Mouse (Mus musculus): ENCODE measurements around the gene Pkp4. TPM values are rescaled to one million over a fixed set of nuclear protein-coding genes. Genes with fewer than 3 reads are reported as not detected.

Gene Pkp4
- polyA plus RNA-seq, 1 experiment from 2014 or later = 7.7 TPM

DNA sequence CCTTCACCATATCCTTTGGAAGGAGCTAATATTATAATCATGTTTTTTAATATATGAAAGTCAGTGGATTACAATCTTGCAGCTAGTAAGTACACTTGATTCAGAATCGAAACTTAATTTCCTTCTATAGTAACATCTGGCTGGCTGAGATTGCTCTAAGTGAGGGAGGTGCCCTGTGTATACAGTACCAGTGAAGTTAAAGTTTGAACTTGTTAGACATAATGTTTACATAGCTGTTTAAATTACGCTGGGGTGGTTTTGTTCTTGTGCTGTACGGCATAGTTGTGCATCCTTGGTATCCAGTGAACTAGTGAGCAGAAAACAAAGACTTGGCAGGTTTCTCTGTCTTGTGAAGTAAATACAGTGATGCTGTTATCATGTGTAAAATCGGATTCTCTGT is 18.3 kb downstream of the Pkp4 start:
- no peaks in the 10 kb centered on the region for H3K27me3 ChIP-seq (ENCODE audit: insufficient read depth, low read length)
- 0 out of 2 replicates have a peak, but pooled peaks cover 7% of the 10 kb centered on the region for H3K4me1 ChIP-seq (ENCODE audit: insufficient read depth)
- ATAC-seq = no peak
- no peak overlapping the region for H3K4me3 ChIP-seq (ENCODE audit: low read depth, low read length)
- H3K27ac ChIP-seq (ENCODE audit: low read depth) = no peak overlapping the region
- H3K36me3 ChIP-seq (replicated peaks; ENCODE audit: insufficient read depth, low read length) = no peaks in the 10 kb centered on the region
- DNase-seq = no peak
- WGBS (ENCODE audit: insufficient replicate concordance) = 52% methylated on average over 4 of the region's 4 CpGs
- TF ChIP-seq CTCF (IDR thresholded peaks at IDR 0.05; ENCODE audit: low read depth) (no peak), EP300 (IDR thresholded peaks at IDR 0.05; ENCODE audit: low read depth) (no peak)
- no peaks in the 10 kb centered on the region for H3K9me3 ChIP-seq (ENCODE audit: low read length)
- H3K4me2 ChIP-seq (ENCODE audit: low read depth, low read length) = no peak overlapping the region
- no peak overlapping the region for H3K9ac ChIP-seq (replicated peaks)

DNA sequence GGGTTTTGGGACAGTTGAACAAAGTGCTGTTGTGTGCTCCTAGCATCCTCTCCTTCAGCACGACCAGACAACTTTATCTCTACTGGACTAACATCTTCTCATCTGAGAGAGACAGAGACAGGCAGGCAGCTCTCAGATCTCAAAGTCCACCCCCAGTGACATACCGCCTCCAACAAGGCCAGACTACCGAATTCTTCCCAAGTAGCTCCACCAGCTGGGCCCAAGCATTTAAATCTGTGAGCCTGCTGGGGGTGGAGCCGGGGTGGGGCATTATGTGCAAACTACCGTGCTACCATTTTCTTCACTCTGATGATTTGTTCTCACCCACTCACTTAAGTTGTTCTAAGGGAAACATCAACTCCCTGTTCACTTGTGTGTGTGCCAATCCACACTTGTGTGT is 18.8 kb downstream of the Pkp4 start:
- no peak for ATAC-seq
- peak; percentile 8 for DNase-seq
- no peaks in the 10 kb centered on the region for H3K9me3 ChIP-seq (ENCODE audit: low read length)
- no peak overlapping the region for H3K9ac ChIP-seq (replicated peaks)
- 0 out of 2 replicates have a peak, but pooled peaks cover 7% of the 10 kb centered on the region for H3K4me1 ChIP-seq (ENCODE audit: insufficient read depth)
- 61% methylated on average over 5 of the region's 5 CpGs for WGBS (ENCODE audit: insufficient replicate concordance)
- H3K27ac ChIP-seq (ENCODE audit: low read depth) = no peak overlapping the region
- no peak overlapping the region for H3K4me3 ChIP-seq (ENCODE audit: low read depth, low read length)
- no peak overlapping the region for H3K4me2 ChIP-seq (ENCODE audit: low read depth, low read length)
- no peaks in the 10 kb centered on the region for H3K27me3 ChIP-seq (ENCODE audit: insufficient read depth, low read length)
- H3K36me3 ChIP-seq (replicated peaks; ENCODE audit: insufficient read depth, low read length) = no peaks in the 10 kb centered on the region
- TF ChIP-seq EP300 (IDR thresholded peaks at IDR 0.05; ENCODE audit: low read depth) (no peak), CTCF (IDR thresholded peaks at IDR 0.05; ENCODE audit: low read depth) (no peak)

DNA sequence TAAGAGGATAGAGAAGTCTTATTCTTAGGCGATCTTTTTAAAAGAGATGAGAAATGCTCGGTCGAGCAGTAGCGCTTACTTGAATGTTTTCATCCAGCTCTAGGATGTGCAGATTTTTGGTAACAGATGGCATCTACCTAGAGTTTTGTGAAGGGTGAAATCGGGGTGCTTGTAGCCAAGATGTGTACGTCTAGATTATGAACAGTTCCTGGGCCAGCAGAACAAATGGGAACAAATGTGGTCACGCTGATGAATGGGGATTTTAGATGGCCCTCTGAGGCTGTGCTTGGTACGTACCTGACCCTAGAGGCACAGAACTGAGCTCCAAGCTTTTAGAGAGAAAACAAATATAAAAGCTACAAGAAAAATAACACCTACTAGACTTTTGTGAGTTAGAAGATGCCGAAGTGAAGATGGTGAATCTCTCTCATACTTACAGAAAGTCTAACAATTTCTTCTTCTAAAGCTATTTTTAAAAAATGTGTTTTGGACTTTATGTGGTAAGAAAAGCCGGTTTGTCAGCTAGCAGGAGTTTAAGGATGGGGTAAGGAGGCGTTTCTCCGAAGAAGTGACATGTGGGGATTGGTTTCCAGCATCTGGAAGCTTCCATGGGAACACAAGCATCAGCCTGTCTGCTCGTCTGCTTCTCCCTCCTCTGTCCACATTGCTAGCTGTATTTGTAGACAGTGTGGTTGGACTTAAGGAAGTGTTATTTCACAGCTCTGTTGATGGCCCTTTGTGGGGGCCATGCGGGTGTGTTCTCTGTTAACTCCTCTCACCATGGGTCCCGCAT is 20.9 kb downstream of the Pkp4 start:
- TF ChIP-seq EP300 (IDR thresholded peaks at IDR 0.05; ENCODE audit: low read depth) (no peak), CTCF (IDR thresholded peaks at IDR 0.05; ENCODE audit: low read depth) (no peak)
- peaks cover 7% of the 10 kb centered on the region; the same call in 1 of the 2 replicates for H3K4me1 ChIP-seq (ENCODE audit: insufficient read depth)
- H3K9ac ChIP-seq (replicated peaks) = no peak overlapping the region
- DNase-seq (peak; percentile 1), ATAC-seq (no peak)
- H3K27ac ChIP-seq (ENCODE audit: low read depth) = no peak overlapping the region
- H3K36me3 ChIP-seq (replicated peaks; ENCODE audit: insufficient read depth, low read length) = no peaks in the 10 kb centered on the region
- WGBS (ENCODE audit: insufficient replicate concordance) = 81% methylated on average over 15 of the region's 15 CpGs
- H3K27me3 ChIP-seq (ENCODE audit: insufficient read depth, low read length) = no peaks in the 10 kb centered on the region
- no peaks in the 10 kb centered on the region for H3K9me3 ChIP-seq (ENCODE audit: low read length)
- H3K4me2 ChIP-seq (ENCODE audit: low read depth, low read length) = no peak overlapping the region
- H3K4me3 ChIP-seq (ENCODE audit: low read depth, low read length) = no peak overlapping the region

DNA sequence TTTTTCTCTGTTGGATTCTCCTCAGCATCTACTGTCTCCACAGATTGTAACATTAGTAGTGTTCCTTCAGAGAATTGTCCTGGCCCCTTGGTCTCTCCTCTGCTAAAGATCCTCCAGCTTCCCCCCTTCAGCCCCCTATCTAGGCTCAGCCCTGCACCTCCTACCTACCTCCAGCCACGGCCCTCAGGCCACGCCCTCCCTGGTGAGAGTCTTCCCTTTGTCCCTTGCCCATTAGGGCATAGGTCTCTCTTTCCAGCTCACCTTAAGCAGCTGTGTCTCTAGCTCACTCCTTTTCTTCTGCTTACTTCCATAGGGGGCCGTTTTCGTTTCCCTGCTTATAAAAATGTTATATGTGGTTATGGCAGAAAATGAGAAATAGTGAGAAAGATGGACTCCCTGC is 22.9 kb downstream of the Pkp4 start:
- H3K4me1 ChIP-seq (ENCODE audit: insufficient read depth) = peaks cover 7% of the 10 kb centered on the region; the same call in 1 of the 2 replicates
- no peak overlapping the region for H3K27ac ChIP-seq (ENCODE audit: low read depth)
- no peaks in the 10 kb centered on the region for H3K36me3 ChIP-seq (replicated peaks; ENCODE audit: insufficient read depth, low read length)
- no peak for DNase-seq
- ATAC-seq = no peak
- no peak overlapping the region for H3K4me3 ChIP-seq (ENCODE audit: low read depth, low read length)
- WGBS (ENCODE audit: insufficient replicate concordance) = 58% methylated on average over 4 of the region's 4 CpGs
- no peak overlapping the region for H3K4me2 ChIP-seq (ENCODE audit: low read depth, low read length)
- TF ChIP-seq CTCF (IDR thresholded peaks at IDR 0.05; ENCODE audit: low read depth) (no peak), EP300 (IDR thresholded peaks at IDR 0.05; ENCODE audit: low read depth) (no peak)
- H3K27me3 ChIP-seq (ENCODE audit: insufficient read depth, low read length) = no peaks in the 10 kb centered on the region
- no peaks in the 10 kb centered on the region for H3K9me3 ChIP-seq (ENCODE audit: low read length)
- H3K9ac ChIP-seq (replicated peaks) = no peak overlapping the region

DNA sequence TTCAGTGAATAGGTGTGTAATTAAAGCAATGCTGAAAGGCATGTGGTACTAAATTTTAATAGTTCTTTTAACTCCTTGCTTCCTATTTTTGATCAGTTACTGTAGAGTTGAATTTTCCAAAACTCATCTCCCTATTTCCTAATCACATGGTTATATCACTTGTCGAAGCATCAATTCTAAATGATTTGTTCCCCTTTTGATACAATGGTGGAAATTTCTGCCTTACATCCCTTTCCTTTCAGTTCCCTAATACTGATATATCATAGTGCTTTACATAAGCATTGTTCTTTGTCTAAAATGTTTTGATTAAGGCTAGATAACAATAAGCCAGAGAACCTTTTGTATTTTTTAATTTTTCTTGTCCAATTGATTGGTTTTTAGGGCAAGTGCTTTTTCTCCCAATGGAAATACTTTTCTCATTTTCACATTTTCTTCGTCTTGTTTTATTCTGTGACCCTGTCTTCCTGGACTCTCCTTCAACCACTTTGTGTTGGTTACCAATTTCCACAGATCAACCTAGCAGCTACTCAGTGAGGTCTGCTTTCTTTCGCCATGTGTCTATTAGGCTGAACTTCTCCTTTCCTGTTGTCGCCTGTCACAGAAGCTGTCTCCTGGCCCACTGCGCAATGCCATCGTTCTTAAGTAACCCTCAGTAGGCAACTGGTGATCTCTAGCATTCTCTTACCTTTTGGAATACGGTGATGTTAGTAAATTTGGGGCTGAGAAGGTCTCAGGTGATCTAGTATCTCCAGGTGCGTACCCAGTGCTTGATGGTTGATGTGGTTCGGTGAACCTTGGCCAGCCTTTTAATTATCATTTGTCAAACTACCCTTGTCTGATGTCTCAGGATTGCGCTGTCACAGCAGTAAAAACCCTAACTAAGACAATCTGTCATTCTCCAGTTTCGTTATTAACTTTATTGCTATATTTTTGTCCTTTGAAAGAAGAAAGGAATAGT is 23.7 kb downstream of the Pkp4 start:
- no peak overlapping the region for H3K27ac ChIP-seq (ENCODE audit: low read depth)
- H3K4me3 ChIP-seq (ENCODE audit: low read depth, low read length) = no peak overlapping the region
- ATAC-seq = peak; percentile 49; the same call in 1 of the 2 replicates
- TF ChIP-seq CTCF (IDR thresholded peaks at IDR 0.05; ENCODE audit: low read depth) = no peak
- TF ChIP-seq EP300 (IDR thresholded peaks at IDR 0.05; ENCODE audit: low read depth) = no peak
- H3K9ac ChIP-seq (replicated peaks) = no peak overlapping the region
- H3K4me1 ChIP-seq (ENCODE audit: insufficient read depth) = peaks cover 4% of the 10 kb centered on the region; the same call in 1 of the 2 replicates
- no peak for DNase-seq
- H3K9me3 ChIP-seq (ENCODE audit: low read length) = no peaks in the 10 kb centered on the region
- 67% methylated on average over 11 of the region's 11 CpGs for WGBS (ENCODE audit: insufficient replicate concordance)
- no peak overlapping the region for H3K4me2 ChIP-seq (ENCODE audit: low read depth, low read length)
- H3K27me3 ChIP-seq (ENCODE audit: insufficient read depth, low read length) = no peaks in the 10 kb centered on the region
- no peaks in the 10 kb centered on the region for H3K36me3 ChIP-seq (replicated peaks; ENCODE audit: insufficient read depth, low read length)

DNA sequence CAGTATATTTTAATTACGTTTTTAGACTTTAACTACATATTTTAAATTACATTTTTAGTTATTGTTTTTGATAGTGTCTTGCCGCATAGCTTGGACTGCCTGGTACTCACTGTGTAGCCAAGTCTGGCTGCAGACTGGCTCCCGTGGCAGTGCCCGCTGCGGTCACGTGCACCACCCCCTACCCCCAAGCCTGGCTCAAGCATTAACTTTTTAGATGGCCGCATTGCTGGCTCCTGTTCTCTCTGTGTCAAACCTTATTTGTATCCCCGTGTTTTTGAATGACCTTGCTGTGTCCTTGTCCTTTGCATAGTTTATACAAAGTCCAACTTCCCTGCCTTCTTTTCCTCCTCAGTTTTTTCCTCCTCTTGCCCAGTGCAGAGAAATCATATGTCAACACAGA is 25.5 kb downstream of the Pkp4 start:
- no peak for TF ChIP-seq EP300 (IDR thresholded peaks at IDR 0.05; ENCODE audit: low read depth)
- TF ChIP-seq CTCF (IDR thresholded peaks at IDR 0.05; ENCODE audit: low read depth) = no peak
- H3K4me3 ChIP-seq (ENCODE audit: low read depth, low read length) = no peak overlapping the region

More for the DNA sequence above, 25.5 kb downstream of the Pkp4 start:
- WGBS (ENCODE audit: insufficient replicate concordance) = 86% methylated on average over 8 of the region's 8 CpGs
- ATAC-seq (no peak), DNase-seq (no peak)
- Histone ChIP-seq H3K36me3 (replicated peaks; ENCODE audit: insufficient read depth, low read length) (no peaks in the 10 kb centered on the region), H3K4me1 (ENCODE audit: insufficient read depth) (peaks cover 2% of the 10 kb centered on the region; the same call in 1 of the 2 replicates), H3K9ac (replicated peaks) (no peak overlapping the region), H3K27ac (ENCODE audit: low read depth) (no peak overlapping the region), H3K9me3 (ENCODE audit: low read length) (no peaks in the 10 kb centered on the region), H3K4me2 (ENCODE audit: low read depth, low read length) (no peak overlapping the region), H3K27me3 (ENCODE audit: insufficient read depth, low read length) (no peaks in the 10 kb centered on the region)

Data from liver, postnatal 0 days (tissue).